Mouse (Mus musculus): ENCODE data around the gene Aph1c.
"Not testable (repeated sequence)": the region's sequence is repeated elsewhere in the genome, so short reads cannot be mapped to it uniquely, and the experiment has no call there.

The Aph1c gene

GRCm38 (mm10) chr9:66825990-66826389 is 8.5 kb downstream of the Aph1c start:
- DNase-seq, result peak; percentile 57

GRCm38 (mm10) chr9:66822255-66822654 is 12.3 kb downstream of the Aph1c start:
- DNase-seq, result not testable (repeated sequence)

- DNase-seq, result no peak
Observed at GRCm38 (mm10) chr9:66820996-66821395, 13.5 kb downstream of the Aph1c start.

- no peak for DNase-seq
Observed at GRCm38 (mm10) chr9:66813392-66813791, 21.1 kb downstream of the Aph1c start.

GRCm38 (mm10) chr9:66805951-66806350 is 28.6 kb downstream of the Aph1c start:
- peak in 1 of 2 experiments; percentile 14 for DNase-seq

- no peak for DNase-seq
Observed at GRCm38 (mm10) chr9:66801947-66802346, 32.6 kb downstream of the Aph1c start.

GRCm38 (mm10) chr9:66796739-66797138 is 37.8 kb downstream of the Aph1c start, which contains the start of gene Gm10647:
TSS of gene Gm10647 (plus strand) at chr9:66797039.
- no peak for DNase-seq

- DNase-seq, result peak; percentile 96 to 97
Observed at GRCm38 (mm10) chr9:66795464-66796324, 38.8 kb downstream of the Aph1c start, which contains the start of gene Aph1b. TSS of gene Aph1b (minus strand) at chr9:66795490.

GRCm38 (mm10) chr9:66794629-66795463 is 39.7 kb downstream of the Aph1c start:
- DNase-seq, result peak; percentile 12 to 37

- peak; percentile 43 to 63 for DNase-seq
Observed at GRCm38 (mm10) chr9:66787821-66788220, 46.7 kb downstream of the Aph1c start.

GRCm38 (mm10) chr9:66784552-66784951 is 50.0 kb downstream of the Aph1c start:
- peak in 1 of 2 experiments; percentile 21 for DNase-seq

- DNase-seq, result no peak
Observed at GRCm38 (mm10) chr9:66770701-66771100, 63.8 kb downstream of the Aph1c start.

- DNase-seq, result no peak
Observed at GRCm38 (mm10) chr9:66769275-66769674, 65.3 kb downstream of the Aph1c start.

GRCm38 (mm10) chr9:66768721-66769120 is 65.8 kb downstream of the Aph1c start:
- DNase-seq, result no peak
